Mouse (Mus musculus): ENCODE results near the gene Pde6g. TPM values are rescaled to one million over a fixed set of nuclear protein-coding genes. Genes with fewer than 3 reads are reported as not detected.
A peak's percentile ranks its signal among the peaks of the same experiment; 100 is the strongest.

The Pde6g gene
- polyA plus RNA-seq, 1 experiment from 2014 or later, result 0.39 TPM

DNA sequence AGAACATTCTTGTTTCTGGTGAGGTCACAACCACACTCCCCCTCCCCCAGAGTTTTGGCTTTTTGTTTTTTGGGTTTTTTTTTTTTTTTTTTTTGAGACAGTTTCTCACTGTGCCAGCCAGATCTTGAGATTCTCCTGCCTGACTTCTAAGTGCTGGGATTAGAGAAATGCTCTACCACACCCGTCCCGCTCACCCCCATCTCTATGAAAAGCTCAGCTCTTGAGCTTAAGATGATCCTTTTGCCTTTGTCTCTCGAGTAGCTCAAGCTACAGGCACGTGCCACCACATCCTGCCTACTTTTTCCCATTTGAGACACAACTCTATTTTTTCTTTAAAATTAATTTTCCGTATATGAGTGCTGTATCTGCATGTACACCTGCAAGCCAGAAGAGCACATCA lies 11.1 kb upstream of the Pde6g start:
- Histone ChIP-seq H3K4me3 (no peak overlapping the region), H3K4me2 (no peak overlapping the region), H3K27me3 (replicated peaks) (no peaks in the 10 kb centered on the region), H3K4me1 (peaks cover 34% of the 10 kb centered on the region), H3K36me3 (replicated peaks) (peaks cover 20% of the 10 kb centered on the region; the same call in 1 of the 2 replicates), H3K27ac (no peak overlapping the region), H3K9me3 (no peaks in the 10 kb centered on the region), H3K9ac (no peak overlapping the region)
- 81% methylated on average over 5 of the region's 5 CpGs for WGBS
- ATAC-seq (replicated peaks), result no peak

DNA sequence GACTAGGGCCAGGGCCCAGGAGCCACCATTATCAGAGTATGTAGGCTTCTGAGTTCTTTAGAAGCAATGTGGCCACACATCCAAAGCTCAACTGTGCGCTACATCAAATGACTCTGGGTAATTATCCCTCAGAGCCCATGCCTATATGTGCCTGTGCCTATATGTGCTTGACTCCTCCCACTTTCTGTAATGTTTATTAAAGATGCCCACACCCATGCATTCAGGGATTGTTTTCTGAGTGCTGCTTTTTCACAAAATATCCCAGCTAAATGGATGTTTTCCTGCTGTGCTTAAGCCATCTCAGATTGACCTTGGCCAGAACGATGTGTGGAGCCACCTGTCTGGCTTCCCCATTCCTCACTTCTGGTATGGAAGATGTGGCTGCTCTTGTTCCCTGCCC lies 10.2 kb upstream of the Pde6g start:
- ATAC-seq (replicated peaks), result no peak
- WGBS, result 89% methylated on average over 2 of the region's 2 CpGs
- Histone ChIP-seq H3K27me3 (replicated peaks) (no peaks in the 10 kb centered on the region), H3K36me3 (replicated peaks) (peaks cover 20% of the 10 kb centered on the region; the same call in 1 of the 2 replicates), H3K4me3 (no peak overlapping the region), H3K4me1 (peaks cover 34% of the 10 kb centered on the region), H3K27ac (no peak overlapping the region), H3K9me3 (no peaks in the 10 kb centered on the region), H3K4me2 (no peak overlapping the region), H3K9ac (no peak overlapping the region)

DNA sequence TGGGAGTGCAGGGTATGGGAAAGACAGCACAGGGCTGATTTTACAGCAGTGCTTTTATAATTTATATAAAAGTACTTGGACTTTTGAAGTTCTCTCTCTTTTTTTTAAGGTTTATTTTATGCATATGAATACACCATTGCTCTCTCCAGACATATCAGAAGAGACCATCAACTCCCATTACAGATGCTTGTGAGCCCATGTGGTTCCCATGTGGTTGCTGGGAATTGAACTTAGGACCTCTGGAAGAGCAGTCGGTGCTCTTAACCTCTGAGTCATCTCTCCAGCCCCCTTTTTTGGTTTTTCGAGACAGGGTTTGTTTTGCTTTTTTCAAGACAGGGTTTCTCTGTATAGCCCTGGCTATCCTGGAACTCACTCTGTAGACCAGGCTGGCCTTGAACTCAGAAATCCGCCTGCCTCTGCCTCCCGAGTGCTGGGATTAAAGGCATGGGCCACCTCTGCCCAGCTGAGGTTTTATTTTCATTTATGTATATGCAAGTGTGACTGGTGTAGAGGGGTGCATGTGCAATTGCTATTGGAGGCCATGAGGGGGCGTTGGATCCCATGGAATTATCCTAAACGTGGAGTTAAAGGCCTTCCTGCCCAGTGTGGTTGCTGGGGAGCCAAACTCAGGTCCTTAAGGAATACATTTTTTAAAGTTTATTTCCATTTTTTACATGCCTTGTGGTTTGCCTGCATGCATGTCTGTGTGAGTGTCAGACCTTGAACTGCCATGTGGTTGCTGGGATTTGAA lies 5.7 kb upstream of the Pde6g start:
- Histone ChIP-seq H3K9ac (peak overlapping the region; percentile 87), H3K36me3 (replicated peaks) (peaks cover 20% of the 10 kb centered on the region; the same call in 1 of the 2 replicates), H3K27me3 (replicated peaks) (no peaks in the 10 kb centered on the region), H3K4me2 (peak overlapping the region; percentile 91), H3K27ac (no peak overlapping the region), H3K9me3 (no peaks in the 10 kb centered on the region), H3K4me3 (peak overlapping the region; percentile 59), H3K4me1 (peaks cover 22% of the 10 kb centered on the region)
- ATAC-seq (replicated peaks), result no peak
- 69% methylated on average over 6 of the region's 6 CpGs for WGBS

DNA sequence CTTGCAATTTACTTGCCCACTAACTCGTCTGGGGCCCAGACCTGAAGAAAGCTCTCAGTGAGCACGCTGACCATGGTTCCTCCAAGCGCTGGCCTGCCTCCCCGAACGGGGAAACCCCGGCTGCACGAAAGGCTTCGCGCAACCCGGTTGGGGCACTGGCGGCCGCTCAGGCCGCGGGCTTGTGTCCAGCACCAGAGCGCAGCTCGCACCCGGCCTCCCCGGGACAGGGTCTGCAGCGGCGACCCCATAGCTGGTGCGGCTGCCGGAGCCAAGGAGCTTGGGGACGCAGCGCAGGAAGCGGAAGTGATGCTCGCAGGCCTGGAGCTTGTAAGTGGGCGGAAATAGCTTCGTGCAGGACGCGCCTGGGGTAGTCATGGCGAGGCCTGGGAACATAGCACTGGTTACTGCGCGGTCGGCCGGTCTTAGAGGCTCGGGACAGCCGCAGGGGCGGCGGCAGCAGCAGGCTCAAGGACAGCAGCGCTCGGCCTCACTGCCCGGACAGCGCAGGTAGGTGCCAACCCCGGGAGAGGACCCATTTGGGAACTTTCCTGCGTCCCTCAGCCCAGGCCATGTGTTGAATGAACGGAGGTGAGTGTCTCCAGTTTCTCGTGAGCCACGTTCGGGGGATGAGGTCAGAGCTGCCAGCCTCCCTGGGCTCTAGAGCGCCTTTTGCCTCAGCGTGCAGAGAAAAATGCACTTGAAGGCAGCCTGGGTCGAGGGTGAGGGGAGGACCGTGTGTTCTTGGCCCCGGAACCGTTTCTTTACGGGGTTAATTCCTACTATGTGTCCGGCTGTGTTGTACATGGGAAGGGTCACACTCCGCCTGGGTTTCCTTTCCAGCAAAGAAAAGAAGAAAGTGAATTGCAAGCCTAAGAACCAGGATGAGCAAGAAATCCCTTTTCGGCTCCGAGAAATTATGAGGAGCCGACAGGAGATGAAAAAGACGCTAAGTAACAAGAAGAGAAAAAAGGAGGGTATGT lies 4.8 kb upstream of the Pde6g start, which contains the start of the genes Oxld1 and Ccdc137:
Gene Oxld1 (minus strand): TSS at position 297 of the 980 bp plus-strand sequence.
Gene Ccdc137 (plus strand): TSS at position 344 of the 980 bp plus-strand sequence.
- ATAC-seq (replicated peaks), result peak; percentile 93
- WGBS, result 5% methylated on average over 62 of the region's 62 CpGs
- no peaks in the 10 kb centered on the region for H3K27me3 ChIP-seq (replicated peaks)

DNA sequence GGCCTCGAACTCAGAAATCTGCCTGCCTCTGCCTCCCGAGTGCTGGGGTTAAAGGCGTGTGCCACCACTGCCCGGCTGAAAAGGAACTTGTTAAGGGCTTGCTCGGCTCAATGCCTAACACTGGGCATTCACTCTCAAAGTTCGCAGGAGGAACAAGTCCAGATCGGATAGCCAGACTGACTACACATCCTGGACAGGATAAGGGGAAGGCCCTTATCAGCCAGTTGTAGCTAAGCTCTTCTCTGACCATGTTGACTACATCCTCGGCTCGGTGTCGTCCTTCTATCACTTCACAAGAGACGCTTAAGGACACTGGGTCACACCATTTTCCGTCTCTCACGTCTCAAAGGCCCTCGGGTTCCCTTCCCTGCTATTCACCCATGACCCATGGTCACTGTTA lies 4.1 kb upstream of the Pde6g start:
- Histone ChIP-seq H3K9me3 (no peaks in the 10 kb centered on the region), H3K4me1 (peaks cover 22% of the 10 kb centered on the region), H3K27me3 (replicated peaks) (no peaks in the 10 kb centered on the region), H3K9ac (peak overlapping the region; percentile 87), H3K4me2 (peak overlapping the region; percentile 91), H3K4me3 (peak overlapping the region; percentile 59), H3K27ac (peak overlapping the region; percentile 79), H3K36me3 (replicated peaks) (peaks cover 17% of the 10 kb centered on the region; the same call in 1 of the 2 replicates)
- ATAC-seq (replicated peaks), result peak; percentile 26; the same call in 1 of the 2 replicates
- WGBS, result 31% methylated on average over 14 of the region's 14 CpGs

More for the DNA sequence above, 4.8 kb upstream of the Pde6g start, which contains the start of the genes Oxld1 and Ccdc137:
- Histone ChIP-seq H3K4me2 (peak within 1 kb of the TSS; percentile 91), H3K9me3 (no peaks in the 10 kb centered on the region), H3K27ac (peak within 1 kb of the TSS; percentile 79), H3K4me3 (peak within 1 kb of the TSS; percentile 59), H3K36me3 (replicated peaks) (peaks cover 20% of the 10 kb centered on the region; the same call in 1 of the 2 replicates), H3K9ac (peak within 1 kb of the TSS; percentile 87), H3K4me1 (peaks cover 22% of the 10 kb centered on the region)

DNA sequence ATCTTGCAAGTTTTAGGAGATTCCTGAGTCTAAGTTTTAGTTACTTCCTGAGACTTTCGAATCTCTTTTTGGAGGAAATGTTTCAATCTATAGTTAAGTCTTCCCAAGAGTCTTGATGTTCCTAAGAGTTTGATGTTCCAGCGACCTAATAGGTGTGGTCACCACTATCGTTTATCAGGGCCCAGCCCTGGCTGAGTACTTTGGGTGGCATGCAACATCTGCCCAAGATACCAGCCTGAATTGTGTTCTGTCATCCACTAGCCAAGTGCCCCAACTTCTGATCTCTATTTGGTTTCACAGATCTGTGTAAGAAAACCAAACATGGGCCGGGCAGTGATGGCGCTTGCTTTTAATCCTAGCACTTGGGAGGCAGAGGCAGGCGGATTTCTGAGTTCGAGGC lies 2.1 kb upstream of the Pde6g start:
- no peak for ATAC-seq (replicated peaks)
- no peak overlapping the region for H3K4me2 ChIP-seq
- no peak overlapping the region for H3K27ac ChIP-seq
- peaks cover 22% of the 10 kb centered on the region for H3K4me1 ChIP-seq
- no peaks in the 10 kb centered on the region for H3K36me3 ChIP-seq (replicated peaks)
- 97% methylated on average over 7 of the region's 7 CpGs for WGBS
- H3K9ac ChIP-seq, result no peak overlapping the region
- no peaks in the 10 kb centered on the region for H3K27me3 ChIP-seq (replicated peaks)
- H3K4me3 ChIP-seq, result no peak overlapping the region
- H3K9me3 ChIP-seq, result no peaks in the 10 kb centered on the region

DNA sequence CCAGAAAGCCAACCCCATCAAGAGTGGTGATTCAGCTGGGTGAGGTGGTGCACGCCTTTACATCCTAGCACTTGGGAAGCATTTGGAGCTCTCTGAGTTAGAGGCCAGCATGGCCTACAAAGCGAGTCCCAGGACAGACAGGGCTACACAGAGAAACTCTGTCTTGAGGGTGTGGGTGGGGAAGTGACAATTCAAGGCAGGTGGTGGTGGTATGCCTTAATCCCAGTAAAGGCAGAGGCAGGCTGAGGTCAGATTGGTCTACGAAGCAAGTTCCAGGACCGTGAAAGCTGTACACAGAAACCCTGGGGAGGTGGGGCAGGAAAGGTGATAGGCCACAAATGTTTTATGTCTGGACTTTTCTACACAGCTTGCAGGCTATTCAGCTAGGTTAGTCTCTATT lies 1.7 kb upstream of the Pde6g start:
- WGBS, result 91% methylated on average over 4 of the region's 4 CpGs

DNA sequence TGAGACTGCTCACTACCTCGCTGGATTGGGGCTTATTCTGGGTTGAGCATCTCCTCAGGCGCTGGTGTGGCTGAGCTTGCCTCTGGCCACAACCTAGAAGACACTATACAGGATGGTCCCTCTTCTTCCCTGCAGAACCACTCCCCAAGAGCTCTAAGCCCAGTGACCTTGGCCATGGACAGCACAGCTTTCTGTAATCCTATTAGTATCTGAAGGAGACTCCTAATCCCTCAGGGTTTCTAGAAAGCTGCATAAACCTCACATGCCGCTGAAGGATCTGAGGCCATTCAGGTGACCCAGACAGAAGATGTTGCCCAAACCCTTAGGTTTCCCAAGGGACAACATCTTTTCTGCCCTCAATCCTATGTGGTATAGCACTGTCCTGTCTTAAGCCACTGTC lies 1.1 kb downstream of the Pde6g start:
- peaks cover 6% of the 10 kb centered on the region for H3K4me1 ChIP-seq
- no peaks in the 10 kb centered on the region for H3K27me3 ChIP-seq (replicated peaks)
- no peaks in the 10 kb centered on the region for H3K36me3 ChIP-seq (replicated peaks)
- WGBS, result 53% methylated on average over 3 of the region's 3 CpGs
- H3K9me3 ChIP-seq, result no peaks in the 10 kb centered on the region
- H3K4me2 ChIP-seq, result no peak overlapping the region
- H3K9ac ChIP-seq, result no peak overlapping the region
- H3K4me3 ChIP-seq, result no peak overlapping the region
- ATAC-seq (replicated peaks), result no peak
- no peak overlapping the region for H3K27ac ChIP-seq

More for the DNA sequence above, 1.7 kb upstream of the Pde6g start:
- Histone ChIP-seq H3K27ac (no peak overlapping the region), H3K27me3 (replicated peaks) (no peaks in the 10 kb centered on the region), H3K36me3 (replicated peaks) (no peaks in the 10 kb centered on the region), H3K9ac (no peak overlapping the region), H3K9me3 (no peaks in the 10 kb centered on the region), H3K4me3 (no peak overlapping the region), H3K4me2 (no peak overlapping the region), H3K4me1 (peaks cover 22% of the 10 kb centered on the region)
- no peak for ATAC-seq (replicated peaks)

DNA sequence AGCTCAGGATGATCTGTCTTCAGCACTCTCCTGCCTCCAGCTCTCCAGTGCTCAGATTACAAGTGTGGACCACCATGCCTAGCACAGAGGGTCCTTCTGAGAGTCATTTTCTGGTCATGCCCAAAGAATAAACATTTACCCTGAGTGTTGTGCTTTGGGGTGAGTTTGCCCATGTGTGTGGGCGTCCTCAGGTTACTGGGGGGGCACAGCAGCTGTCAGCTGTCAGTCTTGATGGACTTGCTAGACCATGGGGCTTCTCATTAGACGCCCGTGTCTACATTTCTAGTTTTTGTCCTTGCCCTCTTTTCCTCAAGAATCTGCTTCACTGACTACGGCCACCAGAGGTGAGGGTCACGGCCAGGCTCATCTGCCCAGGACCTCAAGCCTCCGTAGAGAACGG lies 6.1 kb downstream of the Pde6g start:
- WGBS, result 84% methylated on average over 7 of the region's 7 CpGs
- Histone ChIP-seq H3K27ac (no peak overlapping the region), H3K4me3 (no peak overlapping the region), H3K4me2 (no peak overlapping the region), H3K36me3 (replicated peaks) (no peaks in the 10 kb centered on the region), H3K27me3 (replicated peaks) (no peaks in the 10 kb centered on the region), H3K9me3 (no peaks in the 10 kb centered on the region), H3K9ac (no peak overlapping the region), H3K4me1 (no peaks in the 10 kb centered on the region)
- no peak for ATAC-seq (replicated peaks)

DNA sequence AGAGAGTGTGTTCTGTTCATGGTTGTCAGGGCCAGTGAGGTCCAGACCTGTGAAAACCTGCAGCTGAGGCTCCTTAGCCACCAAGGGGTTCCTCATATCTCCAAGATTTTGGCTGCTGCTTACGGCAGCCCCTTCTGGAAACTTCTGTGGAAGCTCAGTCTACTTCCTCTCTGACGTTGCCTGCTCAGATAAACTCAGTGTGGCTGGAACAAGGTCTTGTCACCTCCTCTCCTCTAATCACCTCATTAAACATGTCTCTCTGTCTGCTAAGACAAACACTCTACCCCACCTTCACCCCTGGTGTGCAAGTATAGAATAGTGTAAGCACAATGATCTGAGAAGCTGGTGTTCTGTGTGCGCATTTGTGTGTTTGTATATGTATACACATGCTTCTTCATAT lies 7.8 kb downstream of the Pde6g start:
- H3K4me3 ChIP-seq, result no peak overlapping the region
- no peaks in the 10 kb centered on the region for H3K27me3 ChIP-seq (replicated peaks)
- H3K9ac ChIP-seq, result no peak overlapping the region
- WGBS, result 84% methylated on average over 3 of the region's 3 CpGs
- no peak overlapping the region for H3K4me2 ChIP-seq
- H3K9me3 ChIP-seq, result no peaks in the 10 kb centered on the region
- H3K36me3 ChIP-seq (replicated peaks), result no peaks in the 10 kb centered on the region
- H3K27ac ChIP-seq, result no peak overlapping the region
- H3K4me1 ChIP-seq, result no peaks in the 10 kb centered on the region
- no peak for ATAC-seq (replicated peaks)

DNA sequence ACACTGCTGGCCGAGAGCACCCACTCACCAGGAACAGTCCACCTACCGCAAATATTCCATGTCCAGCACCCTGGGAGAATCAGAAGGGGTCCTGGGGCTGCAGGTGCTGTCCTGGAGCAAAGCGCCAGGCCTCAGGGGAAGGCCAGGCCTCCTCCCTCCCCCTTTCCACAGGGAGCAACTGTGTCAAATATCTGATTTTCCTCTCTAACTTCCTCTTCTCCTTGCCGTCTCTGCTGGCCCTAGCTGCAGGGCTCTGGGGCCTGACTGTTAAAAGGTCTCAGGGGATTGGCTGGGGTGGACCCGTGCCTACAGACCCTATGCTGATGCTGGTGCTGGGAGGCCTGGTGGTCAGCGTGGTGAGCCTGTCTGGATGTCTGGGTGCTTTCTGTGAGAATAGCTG lies 9.2 kb downstream of the Pde6g start:
- H3K27ac ChIP-seq, result no peak overlapping the region
- WGBS, result 70% methylated on average over 6 of the region's 6 CpGs
- H3K9me3 ChIP-seq, result no peaks in the 10 kb centered on the region
- H3K4me1 ChIP-seq, result no peaks in the 10 kb centered on the region
- no peak overlapping the region for H3K9ac ChIP-seq
- H3K4me2 ChIP-seq, result no peak overlapping the region
- ATAC-seq (replicated peaks), result no peak
- H3K4me3 ChIP-seq, result no peak overlapping the region
- no peaks in the 10 kb centered on the region for H3K36me3 ChIP-seq (replicated peaks)
- H3K27me3 ChIP-seq (replicated peaks), result no peaks in the 10 kb centered on the region

DNA sequence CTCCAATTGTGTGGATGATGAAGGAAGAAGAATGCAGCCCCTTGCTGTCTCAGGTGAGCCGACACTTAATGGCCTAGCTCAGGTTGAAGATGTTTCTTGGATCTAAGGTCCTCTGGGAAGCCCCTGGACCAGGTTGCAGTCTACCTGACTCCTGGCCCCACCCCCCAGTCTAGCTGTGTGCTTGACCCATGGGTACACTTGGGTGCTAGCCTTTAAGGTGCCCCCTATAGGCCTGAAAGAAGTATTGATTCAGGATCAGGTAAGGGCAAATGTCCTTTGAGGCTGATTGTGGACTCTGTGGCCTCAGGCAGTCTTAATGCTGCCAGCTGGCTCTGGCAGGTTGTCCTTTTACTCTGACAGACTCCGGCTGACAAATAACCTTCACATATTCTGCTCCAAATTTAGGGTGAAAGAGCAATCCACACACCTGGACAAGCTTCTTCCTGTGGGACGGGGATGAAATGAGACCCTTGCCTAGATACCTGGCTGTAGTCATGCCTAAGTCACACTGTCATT lies 10.5 kb downstream of the Pde6g start:
- 87% methylated on average over 3 of the region's 3 CpGs for WGBS
- H3K36me3 ChIP-seq (replicated peaks), result no peaks in the 10 kb centered on the region
- ATAC-seq (replicated peaks), result no peak

More for the DNA sequence above, 10.5 kb downstream of the Pde6g start:
- no peak overlapping the region for H3K27ac ChIP-seq
- no peaks in the 10 kb centered on the region for H3K9me3 ChIP-seq
- no peaks in the 10 kb centered on the region for H3K4me1 ChIP-seq
- H3K4me2 ChIP-seq, result no peak overlapping the region
- H3K27me3 ChIP-seq (replicated peaks), result no peaks in the 10 kb centered on the region
- no peak overlapping the region for H3K9ac ChIP-seq
- H3K4me3 ChIP-seq, result no peak overlapping the region
